Mouse (Mus musculus) urinary bladder, adult 2 months (tissue): Measurements from ENCODE around the gene Spint2. TPM values are rescaled to one million over a fixed set of nuclear protein-coding genes. Genes with fewer than 3 reads are reported as not detected.

Experiments
- DNase-seq: peaks from one replicate; pipeline ENCODE4 v3.0.0; 2022; ENCODE audit warnings: low spot score
- polyA plus RNA-seq: library from polyadenylated mRNA; depleted of rRNA; stranded (reverse); fragments of >200 nt; gene quantifications from 2 replicates; pipeline ENCODE4 v1.2.3, GENCODE M21; 2012

Gene Spint2
- polyA plus RNA-seq, 1 experiment = 485 TPM

DNA sequence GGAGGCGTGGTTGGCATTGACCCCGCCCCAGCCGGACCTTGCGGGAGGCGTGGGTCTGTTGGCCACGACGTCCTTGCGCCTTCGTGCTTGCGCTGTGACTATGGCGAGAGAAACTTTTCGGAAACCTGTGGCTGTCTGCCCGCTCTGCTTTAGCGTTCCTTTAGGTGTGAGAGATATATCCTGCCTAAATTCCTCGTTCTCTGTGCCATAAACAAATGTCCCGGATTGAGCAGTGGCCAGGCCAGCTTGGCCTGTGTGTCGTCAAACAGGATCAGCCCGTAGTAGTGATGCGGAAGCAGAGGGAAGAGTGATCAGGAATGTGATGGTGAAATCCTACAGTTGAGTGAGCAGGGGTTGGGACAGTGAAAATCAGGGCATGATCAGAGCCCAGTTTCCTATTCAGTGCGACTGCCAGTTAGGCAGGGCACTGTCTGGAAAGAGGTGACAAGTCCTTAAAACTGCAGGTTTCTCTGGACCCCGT is 402 bp upstream of the Spint2 start:
- no peak for DNase-seq

GRCm38 (mm10) chr7:29280801-29281200 is 911 bp downstream of the Spint2 start:
- DNase-seq = no peak

- no peak for DNase-seq
These were observed 1.8 kb downstream of the Spint2 start for GRCm38 (mm10) chr7:29279924-29280323.

GRCm38 (mm10) chr7:29279261-29279660 is 2.5 kb downstream of the Spint2 start:
- DNase-seq = no peak

DNA sequence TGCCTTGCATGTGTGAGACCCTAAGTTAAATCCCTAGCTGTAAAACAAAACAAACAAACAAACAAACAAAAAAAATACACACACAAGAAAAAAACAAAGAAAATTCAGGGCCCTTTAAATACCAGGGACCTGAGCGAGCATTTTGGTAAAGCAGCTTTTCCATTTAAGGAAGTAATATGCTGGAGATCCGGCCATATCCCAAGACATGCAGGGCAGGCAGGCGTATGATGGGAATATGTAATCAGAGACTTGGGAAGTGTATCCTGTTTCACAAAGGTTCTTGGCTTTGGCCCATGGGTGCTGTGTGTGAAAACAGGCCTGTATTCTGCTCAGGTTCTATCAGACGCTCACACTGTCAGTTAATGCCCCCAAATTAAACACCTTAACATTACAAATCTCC is 4.2 kb downstream of the Spint2 start:
- no peak for DNase-seq

- DNase-seq = no peak
These were observed 5.0 kb downstream of the Spint2 start for GRCm38 (mm10) chr7:29276715-29277114.

DNA sequence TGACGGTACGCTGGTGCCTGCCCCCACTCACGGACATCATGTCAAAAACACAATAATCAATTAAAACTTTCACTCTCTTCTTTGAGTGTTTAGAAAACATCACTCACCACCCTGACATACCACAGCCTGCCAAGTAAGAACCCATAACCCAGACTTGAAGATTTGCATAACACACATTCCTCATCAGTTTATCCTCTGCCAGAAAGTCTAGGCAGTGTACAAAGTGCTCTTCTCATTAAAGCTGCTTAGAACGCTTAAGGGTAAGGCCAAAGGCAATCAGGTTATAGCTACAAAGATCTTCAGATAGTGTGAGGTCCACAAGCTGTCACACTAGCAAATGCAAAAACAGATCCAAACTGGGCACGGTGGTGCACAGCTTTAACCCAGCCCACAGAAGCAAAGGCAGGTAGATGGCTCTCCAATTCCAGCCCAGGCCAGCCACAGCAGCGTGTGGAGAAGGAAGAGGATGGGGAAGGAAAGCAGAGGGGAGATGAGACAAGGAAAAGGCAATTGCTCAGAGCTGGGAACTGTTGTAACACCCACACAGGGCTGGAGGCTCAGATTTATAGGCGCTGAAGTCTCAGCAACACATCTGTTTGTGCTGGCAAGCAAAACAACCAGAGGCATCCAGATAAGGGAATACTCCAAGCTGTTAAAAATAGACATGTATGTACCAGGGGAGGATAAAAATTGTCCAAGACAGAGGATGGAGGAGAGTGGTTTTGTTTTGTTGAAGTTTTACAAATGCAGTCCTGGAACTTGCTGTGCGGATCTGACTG is 9.8 kb downstream of the Spint2 start:
- DNase-seq = no peak

DNA sequence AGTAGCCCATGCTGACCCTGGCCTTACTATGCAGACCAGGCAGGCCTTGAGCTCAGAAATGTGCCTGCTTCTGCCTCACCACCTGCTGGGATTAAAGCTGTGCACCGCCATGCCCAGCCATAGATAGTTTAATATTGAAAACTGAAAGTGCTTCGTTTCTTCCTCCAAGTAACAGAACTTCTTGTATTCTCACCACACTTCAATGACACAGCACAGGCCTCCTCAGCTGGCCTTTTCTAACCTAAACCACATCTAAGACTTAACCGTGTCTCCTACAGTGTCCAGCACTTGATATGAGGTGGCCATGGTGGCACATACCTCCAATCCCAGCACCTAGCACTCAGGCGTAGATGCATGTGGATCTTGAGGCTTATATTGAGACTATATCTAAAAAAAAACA is 11.3 kb downstream of the Spint2 start:
- DNase-seq = no peak

DNA sequence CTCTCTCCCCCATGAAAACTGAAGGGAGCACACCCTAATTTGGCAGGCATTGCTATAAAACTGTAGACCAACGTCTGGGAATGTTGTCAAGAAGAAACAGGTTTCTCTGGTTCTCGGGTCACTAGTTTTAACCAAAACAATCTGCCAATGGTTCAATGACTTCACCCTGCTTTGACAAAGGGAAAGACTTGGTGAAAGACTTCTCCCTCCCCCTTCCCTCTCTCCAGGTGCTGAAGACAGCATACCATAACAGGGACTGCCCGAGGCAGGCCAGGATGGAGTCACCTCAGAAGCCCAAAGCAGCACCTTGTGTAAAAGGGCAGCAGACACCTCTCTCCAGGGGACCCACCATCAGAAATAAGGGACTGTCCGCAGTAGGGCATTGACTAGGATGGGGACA is 14.8 kb downstream of the Spint2 start:
- DNase-seq = no peak

DNA sequence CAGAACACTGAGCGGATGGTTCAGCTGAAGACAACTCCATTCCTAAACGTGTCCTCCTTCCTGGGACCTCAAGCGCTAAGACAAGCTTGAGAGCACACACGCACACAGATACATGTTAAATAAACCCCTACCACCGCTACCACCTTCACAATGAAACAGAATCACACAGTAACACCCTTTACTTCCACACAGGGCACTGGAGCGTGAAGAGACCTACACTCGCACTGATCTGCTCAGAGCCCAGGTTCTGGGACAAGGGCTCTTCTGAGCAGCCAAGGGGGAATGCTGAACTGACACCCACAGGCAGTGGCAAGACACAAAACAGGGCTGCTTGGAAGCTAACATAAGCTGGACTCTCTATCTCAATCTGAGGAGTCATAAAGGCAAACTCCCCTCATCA is 16.1 kb downstream of the Spint2 start:
- DNase-seq = no peak

DNA sequence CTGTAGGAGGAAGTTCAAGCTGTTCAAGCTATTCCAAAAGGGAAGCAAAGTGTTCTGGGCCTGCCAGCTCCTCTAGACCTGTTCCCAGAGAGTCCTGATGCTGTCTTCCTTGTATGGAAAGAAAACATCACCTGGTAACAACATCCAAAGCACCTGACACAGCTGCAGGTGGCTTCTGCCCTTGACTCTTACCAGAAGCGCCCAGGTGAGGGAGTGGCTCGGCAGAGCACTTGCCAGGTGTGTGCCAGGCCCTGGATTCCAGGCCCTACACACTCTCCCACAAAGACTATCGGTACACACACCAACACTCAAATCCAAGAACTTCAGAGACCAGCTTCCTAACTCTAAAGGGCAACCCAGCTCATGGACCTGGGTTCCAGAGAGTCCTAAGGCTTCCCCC is 17.9 kb downstream of the Spint2 start:
- no peak for DNase-seq

- no peak for DNase-seq
These were observed 19.6 kb downstream of the Spint2 start for GRCm38 (mm10) chr7:29262151-29262550.

GRCm38 (mm10) chr7:29259781-29260730 is 21.7 kb downstream of the Spint2 start:
- no peak for DNase-seq

DNA sequence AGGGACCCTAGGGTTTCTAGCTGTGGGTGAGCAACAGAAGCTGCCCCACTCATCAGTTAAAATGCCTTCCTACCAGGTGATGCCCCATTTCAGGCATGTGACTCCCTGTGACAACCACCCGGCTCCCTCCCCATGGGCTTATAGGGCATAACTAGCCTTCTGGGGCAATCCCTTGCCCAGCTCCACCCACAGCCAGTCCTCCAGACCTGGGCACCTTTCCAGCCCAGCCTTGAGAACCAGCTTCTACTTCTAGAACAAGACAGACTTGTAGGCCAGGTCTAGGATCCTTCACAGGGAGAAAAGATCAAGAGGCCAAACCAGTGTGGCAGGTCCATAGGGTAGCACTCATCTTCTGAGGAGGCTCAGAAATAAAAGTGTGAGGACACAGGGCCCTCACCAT is 24.3 kb downstream of the Spint2 start:
- DNase-seq = no peak

- DNase-seq = no peak
These were observed 25.8 kb downstream of the Spint2 start for GRCm38 (mm10) chr7:29255875-29256274.

DNA sequence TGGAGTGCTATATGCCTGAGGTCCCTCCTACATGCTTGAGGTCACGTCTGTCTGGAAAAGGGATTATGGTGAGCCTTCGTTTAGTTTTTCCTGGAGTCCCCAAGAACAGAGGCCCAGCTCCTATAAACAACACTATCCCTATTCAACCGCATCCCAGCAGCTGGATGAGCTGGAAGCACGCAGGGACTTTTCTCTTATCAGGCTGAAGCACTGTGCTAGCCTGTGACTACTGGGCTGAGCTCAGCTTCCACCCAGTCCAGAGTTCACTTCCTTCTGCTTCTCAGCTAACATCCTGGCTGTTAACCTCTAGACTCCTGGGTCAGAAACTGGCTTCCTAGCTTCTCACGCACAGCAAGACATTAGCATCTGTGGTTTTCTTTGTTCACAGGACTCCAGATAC is 27.9 kb downstream of the Spint2 start:
- DNase-seq = no peak

- no peak for DNase-seq
These were observed 30.5 kb downstream of the Spint2 start for GRCm38 (mm10) chr7:29251166-29251565.

GRCm38 (mm10) chr7:29248261-29248841 is 33.4 kb downstream of the Spint2 start, which contains the start of gene 2200002D01Rik:
Gene 2200002D01Rik (minus strand): TSS chr7:29248466.
- peak; percentile 69 for DNase-seq

DNA sequence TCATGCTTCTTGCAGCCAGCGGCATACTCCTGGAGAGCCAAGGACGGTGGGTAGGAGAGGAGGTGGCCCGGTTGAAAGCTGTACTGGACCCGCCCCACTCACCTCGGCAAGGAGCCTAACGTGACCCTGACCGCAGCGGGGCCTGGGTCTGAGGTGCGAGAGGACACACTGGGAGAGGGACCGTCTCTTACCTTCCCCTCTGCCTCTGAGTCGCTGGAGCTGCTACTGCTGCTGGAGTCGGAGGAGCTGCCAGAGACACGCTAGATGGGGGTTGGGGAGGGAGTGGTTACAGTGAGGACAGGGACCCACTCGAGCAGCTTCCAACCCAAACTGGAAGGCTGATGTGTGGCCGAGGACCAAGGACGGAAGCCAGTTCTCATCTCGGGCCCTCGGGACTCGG is 34.0 kb downstream of the Spint2 start:
- peak; percentile 51 for DNase-seq

DNA sequence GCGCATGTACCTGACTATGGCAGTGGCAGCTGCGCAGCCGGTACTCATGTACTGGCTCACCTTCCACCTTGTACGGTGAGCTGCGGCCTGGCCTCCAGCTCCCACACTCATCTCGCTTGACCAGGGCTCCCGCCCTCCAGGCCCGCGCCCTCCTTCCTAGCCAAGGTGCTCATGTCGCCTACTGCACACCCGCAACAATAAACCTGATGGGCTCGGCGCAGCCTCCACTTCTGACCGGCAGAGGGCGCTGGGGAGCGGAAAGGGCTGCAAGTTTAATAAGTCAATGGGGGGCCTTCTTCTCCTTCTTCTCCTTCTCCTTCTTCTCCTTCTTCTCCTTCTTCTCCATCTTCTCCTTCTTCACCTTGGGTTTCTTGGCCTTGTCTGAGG is 34.4 kb downstream of the Spint2 start:
- DNase-seq = peak; percentile 88

- DNase-seq = no peak
These were observed 34.9 kb downstream of the Spint2 start for GRCm38 (mm10) chr7:29246619-29247313.

- DNase-seq = no peak
These were observed 35.7 kb downstream of the Spint2 start for GRCm38 (mm10) chr7:29246015-29246414.
